Mouse (Mus musculus): ENCODE data around the gene Tfr2. TPM values are rescaled to one million over a fixed set of nuclear protein-coding genes. Genes with fewer than 3 reads are reported as not detected.

The Tfr2 gene
- 0.59 and 0.67 TPM in 2 replicates for polyA plus RNA-seq (2015; fragmentation: Nextera tagmentation; extraction: Ambion mirVana)

GRCm38 (mm10) chr5:137569665-137570064 lies at the start of gene Tfr2:
Gene Tfr2 (plus strand): TSS chr5:137569840.

GRCm38 (mm10) chr5:137533117-137533827 lies 36.4 kb upstream of the Tfr2 start, which contains the start of the genes Epo and Gnb2:
Gene Epo (minus strand): TSS chr5:137533242.
Gene Gnb2 (minus strand): TSS chr5:137533510.

GRCm38 (mm10) chr5:137553411-137553837 lies 16.2 kb upstream of the Tfr2 start, which contains the start of gene Actl6b:
Gene Actl6b (plus strand): TSS chr5:137553517.

GRCm38 (mm10) chr5:137600619-137601364 lies 31.2 kb downstream of the Tfr2 start, which contains the start of gene Mospd3:
Gene Mospd3 (minus strand): TSS chr5:137601058.

GRCm38 (mm10) chr5:137613550-137613949 lies 43.9 kb downstream of the Tfr2 start, which contains the start of gene Pcolce:
Gene Pcolce (minus strand): TSS chr5:137613784.

GRCm38 (mm10) chr5:137628498-137629305 lies 59.1 kb downstream of the Tfr2 start, which contains the start of the genes Fbxo24, Lrch4 and Gm20605:
Gene Fbxo24 (minus strand): TSS chr5:137629002.
Gene Lrch4 (plus strand): TSS chr5:137629121.
Gene Gm20605 (plus strand): TSS chr5:137629175.

Small RNA genes lying within 50 kb of the gene (microRNA-seq; reads per million reads assigned to microRNA genes)
- not detected for gene Mir6418

Other genes starting within 250 kb of the Tfr2 start
- gene Slc12a9, start 236.2 kb upstream of the Tfr2 start, polyA plus RNA-seq (2015; fragmentation: Nextera tagmentation; extraction: Ambion mirVana) = 6.9 and 8.4 TPM in 2 replicates
- gene Ephb4, start 219.7 kb upstream of the Tfr2 start, polyA plus RNA-seq (2015; fragmentation: Nextera tagmentation; extraction: Ambion mirVana) = 13.3 and 15.7 TPM in 2 replicates
- gene Zan, start 92.8 kb upstream of the Tfr2 start, polyA plus RNA-seq (2015; fragmentation: Nextera tagmentation; extraction: Ambion mirVana) = 0.08 and 0.11 TPM in 2 replicates
- gene Pop7, start 67.3 kb upstream of the Tfr2 start, polyA plus RNA-seq (2015; fragmentation: Nextera tagmentation; extraction: Ambion mirVana) = 36.8 and 39.2 TPM in 2 replicates
- gene Gigyf1, start 51.3 kb upstream of the Tfr2 start, polyA plus RNA-seq (2015; fragmentation: Nextera tagmentation; extraction: Ambion mirVana) = 5.4 and 7.0 TPM in 2 replicates
- not detected in 2 replicates for gene Epo, start 36.6 kb upstream of the Tfr2 start, polyA plus RNA-seq (2015; fragmentation: Nextera tagmentation; extraction: Ambion mirVana)
- 303 and 312 TPM in 2 replicates for gene Gnb2, start 36.3 kb upstream of the Tfr2 start, polyA plus RNA-seq (2015; fragmentation: Nextera tagmentation; extraction: Ambion mirVana)
- 0.14 TPM in 1 of 2 replicates, not detected in the other for gene Actl6b, start 16.3 kb upstream of the Tfr2 start, polyA plus RNA-seq (2015; fragmentation: Nextera tagmentation; extraction: Ambion mirVana)
- 23.9 and 25.0 TPM in 2 replicates for gene Mospd3, start 31.2 kb downstream of the Tfr2 start, polyA plus RNA-seq (2015; fragmentation: Nextera tagmentation; extraction: Ambion mirVana)
- 197 and 226 TPM in 2 replicates for gene Pcolce, start 43.9 kb downstream of the Tfr2 start, polyA plus RNA-seq (2015; fragmentation: Nextera tagmentation; extraction: Ambion mirVana)
- gene Fbxo24, start 59.2 kb downstream of the Tfr2 start, polyA plus RNA-seq (2015; fragmentation: Nextera tagmentation; extraction: Ambion mirVana) = 0.28 and 0.29 TPM in 2 replicates
- gene Lrch4, start 59.3 kb downstream of the Tfr2 start, polyA plus RNA-seq (2015; fragmentation: Nextera tagmentation; extraction: Ambion mirVana) = 22.2 and 25.0 TPM in 2 replicates
- gene Gm20605, start 59.3 kb downstream of the Tfr2 start, polyA plus RNA-seq (2015; fragmentation: Nextera tagmentation; extraction: Ambion mirVana) = 4.4 and 6.3 TPM in 2 replicates
- 2.6 and 3.3 TPM in 2 replicates for gene Sap25, start 71.5 kb downstream of the Tfr2 start, polyA plus RNA-seq (2015; fragmentation: Nextera tagmentation; extraction: Ambion mirVana)
- gene Irs3, start 75.9 kb downstream of the Tfr2 start, polyA plus RNA-seq (2015; fragmentation: Nextera tagmentation; extraction: Ambion mirVana) = 0.06 and 0.18 TPM in 2 replicates
- 17.8 and 25.5 TPM in 2 replicates for gene Agfg2, start 114.9 kb downstream of the Tfr2 start, polyA plus RNA-seq (2015; fragmentation: Nextera tagmentation; extraction: Ambion mirVana)
- 0.81 and 0.98 TPM in 2 replicates for gene Nyap1, start 171.8 kb downstream of the Tfr2 start, polyA plus RNA-seq (2015; fragmentation: Nextera tagmentation; extraction: Ambion mirVana)
- 222 and 228 TPM in 2 replicates for gene Tsc22d4, start 175.9 kb downstream of the Tfr2 start, polyA plus RNA-seq (2015; fragmentation: Nextera tagmentation; extraction: Ambion mirVana)
- gene Ppp1r35, start 209.0 kb downstream of the Tfr2 start, polyA plus RNA-seq (2015; fragmentation: Nextera tagmentation; extraction: Ambion mirVana) = 12.5 and 12.7 TPM in 2 replicates
- gene Mepce, start 217.8 kb downstream of the Tfr2 start, polyA plus RNA-seq (2015; fragmentation: Nextera tagmentation; extraction: Ambion mirVana) = 5.8 and 6.8 TPM in 2 replicates
- 4.1 and 4.9 TPM in 2 replicates for gene Zcwpw1, start 218.0 kb downstream of the Tfr2 start, polyA plus RNA-seq (2015; fragmentation: Nextera tagmentation; extraction: Ambion mirVana)